Mouse (Mus musculus) erythroblast, embryonic 14.5 days (primary cell): Measurements from ENCODE around the gene Ptp4a2. TPM values are rescaled to one million over a fixed set of nuclear protein-coding genes. Genes with fewer than 3 reads are reported as not detected.

Experiments used
- H3K27me3 ChIP-seq: 2 replicates; pipeline ENCODE4 v1.6.1; 2012; ENCODE audit warnings: inconsistent platforms; ENCODE audit not compliant: control insufficient read depth
- H3K36me3 ChIP-seq: 2 replicates; pipeline ENCODE4 v1.6.1; 2012; ENCODE audit warnings: mild to moderate bottlenecking, inconsistent platforms; ENCODE audit not compliant: control insufficient read depth
- H3K4me1 ChIP-seq: 2 replicates; pipeline ENCODE4 v1.6.1; 2012; ENCODE audit warnings: inconsistent platforms; ENCODE audit not compliant: control insufficient read depth
- H3K4me3 ChIP-seq: replicated peaks from 2 replicates; pipeline ENCODE3; 2012; ENCODE audit warnings: moderate library complexity, mild to moderate bottlenecking, inconsistent platforms
- H3K9me3 ChIP-seq: 2 replicates; pipeline ENCODE4 v1.6.1; 2012; ENCODE audit warnings: low read length, inconsistent platforms, mixed read lengths; ENCODE audit not compliant: control insufficient read depth
- GATA1 ChIP-seq: IDR thresholded peaks from 2 replicates; pipeline ENCODE4 v1.6.1; 2012; ENCODE audit warnings: low read length, inconsistent platforms, mixed read lengths
- TAL1 ChIP-seq: IDR thresholded peaks from 3 replicates; pipeline ENCODE4 v1.6.1; 2012; ENCODE audit warnings: low read length, inconsistent platforms, mixed read lengths
- polyA plus RNA-seq: library from polyadenylated mRNA; stranded (reverse); fragments of >175 nt; gene quantifications from 2 replicates; pipeline ENCODE4 v1.2.3, GENCODE M21; 2012

Ptp4a2 gene
- polyA plus RNA-seq, 1 experiment, result 4.7 TPM

DNA sequence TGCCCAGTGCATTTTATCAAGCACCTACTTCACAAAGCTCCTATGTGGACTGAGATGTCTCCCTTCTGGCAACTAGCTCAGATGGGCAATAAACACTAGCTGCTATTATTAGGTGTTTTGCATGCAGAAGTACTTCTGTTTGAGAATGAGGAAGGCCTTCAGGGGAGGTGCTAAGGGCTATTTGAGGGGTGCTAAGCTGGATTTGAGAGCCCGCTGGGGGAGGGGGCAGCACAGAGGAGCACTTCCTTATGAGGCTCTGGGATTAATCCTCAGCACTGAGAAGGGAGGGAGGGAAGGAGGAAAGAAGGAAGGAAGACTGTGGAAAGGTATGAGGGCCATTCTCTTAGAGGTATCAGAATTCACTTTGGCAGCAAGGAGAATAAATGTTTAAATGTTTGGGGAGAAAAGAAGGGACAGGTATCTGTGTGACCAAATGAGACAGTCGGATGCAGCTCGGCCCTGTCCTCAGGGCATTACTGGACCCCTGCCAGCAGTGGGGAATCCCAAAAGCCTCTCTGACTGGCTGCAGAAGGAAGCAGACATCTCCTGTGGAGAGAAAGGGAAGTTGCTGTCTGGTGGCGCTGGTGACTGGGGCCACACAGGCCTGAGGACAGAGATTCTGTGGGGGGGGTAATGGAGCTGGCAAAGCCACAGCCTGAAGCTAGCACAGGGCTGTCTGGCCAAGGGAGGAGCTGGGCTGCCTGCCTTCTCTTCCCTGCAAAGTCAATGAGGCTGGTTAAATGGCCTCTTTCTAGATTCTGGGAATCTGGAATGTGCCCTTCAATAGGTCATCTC lies 28.9 kb upstream of the Ptp4a2 start:
- TF ChIP-seq GATA1 (no peak), TAL1 (no peak)
- Histone ChIP-seq H3K9me3 (no peaks in the 10 kb centered on the region), H3K4me1 (no peaks in the 10 kb centered on the region), H3K27me3 (no peaks in the 10 kb centered on the region), H3K4me3 (no peak overlapping the region), H3K36me3 (no peaks in the 10 kb centered on the region)

DNA sequence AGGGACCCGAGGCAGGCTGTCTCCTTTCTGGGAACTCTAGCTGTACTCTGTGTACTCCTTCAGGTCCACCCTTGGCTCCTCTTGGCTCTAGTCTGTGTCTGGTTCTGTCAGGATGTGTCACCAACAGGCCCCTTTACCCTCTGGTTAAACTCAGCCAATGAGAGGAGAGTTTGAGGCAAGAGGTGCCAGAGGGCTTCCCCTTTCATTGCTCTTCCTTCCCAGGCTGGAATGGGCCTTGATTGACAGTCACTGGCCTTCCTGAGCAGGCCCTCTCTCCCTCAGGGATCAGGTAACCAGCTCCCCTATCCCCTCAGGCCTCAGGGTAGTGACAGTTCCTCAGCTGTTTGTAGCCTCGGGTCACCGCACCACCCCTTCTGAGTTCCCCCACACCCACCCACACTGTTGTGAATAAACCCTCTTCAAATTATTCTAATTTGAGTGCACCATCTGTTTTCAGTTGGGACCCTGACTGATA lies 28.1 kb upstream of the Ptp4a2 start:
- no peaks in the 10 kb centered on the region for H3K4me1 ChIP-seq
- no peaks in the 10 kb centered on the region for H3K9me3 ChIP-seq
- no peak for TF ChIP-seq GATA1
- no peak for TF ChIP-seq TAL1
- H3K36me3 ChIP-seq, result no peaks in the 10 kb centered on the region
- H3K4me3 ChIP-seq, result no peak overlapping the region
- no peaks in the 10 kb centered on the region for H3K27me3 ChIP-seq

DNA sequence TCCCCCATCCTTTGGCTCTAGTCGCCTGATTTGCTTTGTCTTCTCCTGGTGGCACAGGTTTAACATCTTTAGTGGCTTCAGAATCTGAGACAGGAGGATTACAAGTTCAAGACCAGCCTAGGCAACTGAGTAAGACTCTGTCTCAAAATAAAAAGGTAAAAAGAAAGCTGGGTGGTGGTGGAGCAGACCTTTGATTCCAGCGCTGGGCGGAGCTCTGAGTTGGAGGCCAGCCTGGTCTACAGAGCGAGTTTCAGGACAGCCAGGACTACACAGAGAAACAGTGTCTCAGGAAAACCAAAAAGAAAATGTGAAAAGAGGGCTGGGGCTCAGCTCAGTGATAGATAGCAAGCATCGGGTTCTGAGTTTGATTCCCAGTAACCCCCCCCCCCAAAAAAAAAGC lies 27.5 kb upstream of the Ptp4a2 start:
- TF ChIP-seq TAL1 (no peak), GATA1 (no peak)
- H3K27me3 ChIP-seq, result no peaks in the 10 kb centered on the region

DNA sequence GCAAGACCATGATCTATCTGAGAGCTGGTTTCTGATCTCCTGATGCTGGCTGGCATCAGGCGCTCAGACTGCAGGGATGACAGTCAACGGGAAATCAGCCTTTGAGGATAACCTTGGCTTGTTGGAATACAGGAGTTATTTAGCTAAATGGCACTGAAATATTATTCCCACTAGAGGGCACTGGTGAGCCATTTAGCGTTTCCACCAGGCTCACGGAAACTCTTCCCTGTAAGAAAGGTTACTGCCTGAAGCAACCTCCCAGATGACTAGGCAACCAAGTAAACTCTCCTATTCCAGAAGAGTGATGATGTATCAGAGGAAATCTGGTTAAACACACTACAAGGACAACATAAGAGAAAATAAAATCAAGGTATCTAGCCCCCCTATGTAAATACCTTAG lies 25.8 kb upstream of the Ptp4a2 start:
- TF ChIP-seq TAL1 (no peak), GATA1 (no peak)
- Histone ChIP-seq H3K9me3 (no peaks in the 10 kb centered on the region), H3K4me3 (no peak overlapping the region)

More for the DNA sequence above, 27.5 kb upstream of the Ptp4a2 start:
- Histone ChIP-seq H3K36me3 (no peaks in the 10 kb centered on the region), H3K9me3 (no peaks in the 10 kb centered on the region), H3K4me1 (no peaks in the 10 kb centered on the region), H3K4me3 (no peak overlapping the region)

DNA sequence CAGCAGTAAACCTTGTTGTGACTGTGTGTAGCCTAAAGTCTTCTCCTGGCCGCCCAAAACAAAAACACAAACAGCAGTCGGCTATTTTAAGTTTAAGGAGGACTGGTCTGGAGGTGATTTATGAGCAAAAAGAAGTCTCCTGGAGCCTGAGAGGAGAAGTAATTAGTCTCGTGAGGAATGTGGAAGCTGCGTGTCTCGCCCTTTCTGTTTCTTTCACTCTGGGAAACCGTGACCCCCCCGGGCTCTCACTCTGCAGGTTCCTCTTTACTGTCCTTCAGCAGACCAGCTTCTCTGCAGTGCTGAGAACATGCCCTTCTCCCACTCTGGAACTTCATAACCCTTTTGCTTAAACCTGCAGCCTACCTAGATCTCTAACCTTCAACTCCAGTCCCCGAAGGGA lies 22.3 kb upstream of the Ptp4a2 start:
- no peak overlapping the region for H3K4me3 ChIP-seq
- H3K9me3 ChIP-seq, result no peaks in the 10 kb centered on the region
- no peaks in the 10 kb centered on the region for H3K27me3 ChIP-seq
- H3K36me3 ChIP-seq, result no peaks in the 10 kb centered on the region
- peaks cover 10% of the 10 kb centered on the region for H3K4me1 ChIP-seq
- TF ChIP-seq GATA1, result no peak
- TF ChIP-seq TAL1, result no peak

More for the DNA sequence above, 25.8 kb upstream of the Ptp4a2 start:
- H3K36me3 ChIP-seq, result no peaks in the 10 kb centered on the region
- H3K27me3 ChIP-seq, result no peaks in the 10 kb centered on the region
- no peaks in the 10 kb centered on the region for H3K4me1 ChIP-seq

DNA sequence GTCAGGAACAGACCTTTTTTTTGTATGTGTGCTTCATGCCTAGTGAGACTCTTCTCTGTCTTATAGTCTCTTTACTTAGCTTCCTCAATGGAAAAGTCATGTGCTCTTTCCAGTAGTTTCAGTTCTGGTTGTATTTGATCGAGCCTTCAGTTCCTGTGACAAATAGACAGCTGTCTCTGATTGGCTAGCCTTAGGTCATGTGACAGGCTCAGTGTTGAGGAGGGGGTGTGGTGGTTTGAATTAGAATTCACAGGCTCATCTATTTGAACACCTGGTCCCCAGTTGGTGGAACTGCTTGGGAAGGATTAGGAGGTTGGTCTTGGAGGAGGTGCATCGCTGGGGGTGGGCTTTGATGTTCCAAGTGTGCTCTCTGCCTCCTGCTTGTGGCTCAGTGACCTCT lies 21.4 kb upstream of the Ptp4a2 start:
- TF ChIP-seq GATA1 (no peak), TAL1 (no peak)
- peaks cover 15% of the 10 kb centered on the region for H3K4me1 ChIP-seq
- no peaks in the 10 kb centered on the region for H3K36me3 ChIP-seq
- no peaks in the 10 kb centered on the region for H3K27me3 ChIP-seq
- H3K4me3 ChIP-seq, result no peak overlapping the region
- H3K9me3 ChIP-seq, result no peaks in the 10 kb centered on the region

DNA sequence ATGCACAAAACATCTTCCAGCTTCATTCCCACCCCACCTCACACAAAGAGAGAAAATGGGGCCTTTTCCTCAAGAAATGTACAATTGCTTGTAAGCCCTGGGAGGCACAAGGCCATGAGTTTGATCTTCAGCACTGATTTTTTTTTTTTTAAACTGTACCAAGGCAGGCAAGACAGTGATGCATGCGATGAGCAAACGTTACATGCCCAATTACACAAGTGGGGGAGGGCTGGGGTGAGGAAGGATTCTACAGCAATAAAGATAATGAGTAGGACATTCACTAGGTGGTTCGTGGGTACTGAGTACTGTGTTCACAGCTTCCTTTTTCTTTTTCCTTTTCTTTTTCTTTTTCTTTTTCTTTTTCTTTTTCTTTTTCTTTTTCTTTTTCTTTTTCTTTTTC lies 20.5 kb upstream of the Ptp4a2 start:
- Histone ChIP-seq H3K9me3 (no peaks in the 10 kb centered on the region), H3K27me3 (peaks cover 7% of the 10 kb centered on the region), H3K4me1 (peaks cover 22% of the 10 kb centered on the region), H3K4me3 (no peak overlapping the region), H3K36me3 (no peaks in the 10 kb centered on the region)
- TF ChIP-seq GATA1, result no peak
- TF ChIP-seq TAL1, result no peak

DNA sequence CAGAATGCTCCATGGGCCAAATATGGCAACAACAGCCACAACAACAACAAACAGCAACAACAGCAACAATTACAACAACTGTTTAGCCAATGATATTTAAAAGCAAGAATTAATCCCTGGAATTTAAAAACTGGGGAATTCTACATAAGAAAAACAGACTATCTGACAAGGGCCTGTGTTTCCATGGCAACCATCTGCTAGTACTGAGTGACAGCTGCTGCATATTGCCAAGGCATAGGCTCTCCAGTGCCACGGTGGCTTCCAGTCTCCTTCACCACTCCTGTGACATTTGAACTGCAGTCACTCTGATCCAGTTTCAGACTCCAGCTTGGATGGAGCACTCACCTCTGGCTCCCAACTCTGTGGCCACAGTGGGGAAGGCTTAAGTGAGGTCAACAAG lies 19.6 kb upstream of the Ptp4a2 start:
- Histone ChIP-seq H3K27me3 (peaks cover 16% of the 10 kb centered on the region), H3K4me3 (no peak overlapping the region), H3K9me3 (no peaks in the 10 kb centered on the region), H3K4me1 (peaks cover 24% of the 10 kb centered on the region), H3K36me3 (no peaks in the 10 kb centered on the region)
- TF ChIP-seq GATA1, result no peak
- TF ChIP-seq TAL1, result no peak

DNA sequence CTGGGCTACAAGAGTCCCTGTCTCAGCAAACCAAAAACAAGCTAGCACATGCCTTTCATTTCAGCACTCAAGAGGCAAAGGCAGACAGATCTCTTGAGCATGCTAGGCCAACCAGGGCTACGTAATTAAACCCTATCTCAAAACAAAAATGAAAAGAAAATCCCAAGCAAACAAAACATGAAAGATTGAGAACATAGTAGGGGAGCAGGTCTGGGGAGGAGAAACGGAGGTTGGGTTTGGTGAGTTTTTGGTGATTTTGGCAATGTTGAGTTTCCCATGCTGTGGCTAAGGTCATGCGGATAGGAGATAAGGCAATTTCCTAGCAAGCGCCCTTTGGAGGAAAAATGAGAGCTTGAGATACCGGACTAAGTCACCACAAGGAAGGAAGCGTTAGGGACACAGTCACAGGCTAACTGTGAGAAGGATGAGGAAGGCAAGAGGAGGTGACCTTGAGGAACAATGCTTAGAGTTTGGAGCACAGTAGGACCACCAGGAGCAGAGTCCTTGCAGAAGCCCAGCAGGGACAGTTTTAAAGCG lies 18.3 kb upstream of the Ptp4a2 start:
- Histone ChIP-seq H3K9me3 (no peaks in the 10 kb centered on the region), H3K4me3 (no peak overlapping the region), H3K4me1 (peaks cover 24% of the 10 kb centered on the region), H3K36me3 (no peaks in the 10 kb centered on the region), H3K27me3 (peaks cover 16% of the 10 kb centered on the region)
- TF ChIP-seq TAL1 (no peak), GATA1 (no peak)
